Mouse (Mus musculus) C2C12 (cell line): Measurements from ENCODE around the gene Gm17359.

Source experiments
- CTCF ChIP-seq: IDR thresholded peaks from one replicate; pipeline ENCODE4 v1.5.1; 2011; ENCODE audit not compliant: control insufficient read depth, insufficient read depth, insufficient read length
- MAX ChIP-seq: IDR thresholded peaks from one replicate; pipeline ENCODE4 v1.6.1; 2011; ENCODE audit warnings: mild to moderate bottlenecking, control low read depth
- MYOD1 ChIP-seq: IDR thresholded peaks from one replicate; pipeline ENCODE4 v1.6.1; 2011; ENCODE audit warnings: low read depth; ENCODE audit not compliant: control insufficient read depth, insufficient read length
- MYOG ChIP-seq: IDR thresholded peaks from one replicate; pipeline ENCODE4 v1.6.1; 2011; ENCODE audit not compliant: control insufficient read depth, insufficient read length; ENCODE audit errors: extremely low read depth

DNA sequence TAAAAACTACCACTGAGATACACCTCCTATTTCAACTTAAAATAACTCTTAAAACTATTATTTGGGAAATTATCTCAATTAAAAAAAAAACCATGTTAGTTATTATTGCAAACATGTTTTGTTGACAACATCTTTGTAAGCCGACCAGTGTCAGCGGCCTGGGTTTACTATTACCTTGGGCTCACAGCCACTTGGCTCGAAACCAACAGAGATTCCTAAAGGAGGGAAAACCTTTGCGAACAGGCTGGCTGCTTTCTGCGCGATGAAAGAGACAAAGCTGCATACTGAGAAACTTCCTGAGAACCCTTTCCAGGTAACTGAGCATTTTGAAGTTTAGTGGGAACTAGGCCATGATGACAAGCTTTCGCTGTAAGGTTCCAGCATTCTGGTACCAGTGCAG lies 3.4 kb upstream of the Gm17359 start:
- TF ChIP-seq CTCF, result no peak
- no peak for TF ChIP-seq MAX
- no peak for TF ChIP-seq MYOD1
- TF ChIP-seq MYOG, result no peak
